8 mouse cellular contexts compared by ENCODE assay signal in the genomic region with DNA sequence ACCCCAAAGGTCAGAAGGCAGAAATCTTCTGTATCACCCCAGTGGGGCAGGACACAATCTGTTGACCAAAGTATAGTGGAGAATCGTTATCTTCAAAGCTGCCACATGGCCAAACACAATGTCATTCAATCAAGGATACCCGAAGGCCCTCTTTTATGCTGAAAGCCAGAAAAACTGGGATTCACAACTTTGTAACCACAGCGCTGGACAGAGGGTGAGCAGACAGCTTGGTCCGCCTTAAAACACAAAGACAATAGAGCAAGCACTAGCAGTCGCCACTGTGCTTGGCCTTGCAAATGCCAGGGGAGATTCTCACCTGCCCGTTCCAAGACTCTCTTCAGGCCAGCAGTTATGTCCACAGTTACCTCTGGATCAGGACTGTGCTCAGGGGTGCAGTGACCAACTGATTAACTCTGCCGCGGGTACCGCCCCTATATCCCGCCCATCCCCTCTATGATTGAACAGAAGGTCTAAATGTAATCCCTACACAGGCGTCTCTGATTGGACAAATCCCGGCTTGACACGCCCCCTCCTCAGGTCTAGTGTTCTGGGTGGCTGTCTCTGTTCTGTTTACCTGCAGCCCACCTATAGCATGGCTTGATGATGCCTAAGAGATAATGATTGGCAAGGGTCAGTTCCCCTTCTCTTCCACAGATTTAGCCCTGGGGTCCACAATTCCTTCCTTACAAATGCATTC. TPM values are rescaled to one million over a fixed set of nuclear protein-coding genes. Genes with fewer than 3 reads are reported as not detected.
DNase-seq lines count a peak whose midpoint lies in the region; ATAC-seq lines count a peak whose summit lies in the region.
"Not testable (repeated sequence)": the region's sequence is repeated elsewhere in the genome, so short reads cannot be mapped to it uniquely, and the experiment has no call there.

No protein-coding gene starts in this region.

- not testable (repeated sequence) for H3K36me3 ChIP-seq in embryonic facial prominence, embryonic 15.5 days; heart, embryonic 14.5 days (ENCODE audit: control insufficient read depth, insufficient read depth, low read length); kidney, embryonic 15.5 days

- H3K4me1 ChIP-seq in embryonic facial prominence, embryonic 15.5 days; heart, embryonic 14.5 days (ENCODE audit: control insufficient read depth in 2 of 2, insufficient read depth in 2 of 2, low read length in 2 of 2); kidney, embryonic 15.5 days: not testable (repeated sequence)

- peak; percentile 60 for DNase-seq in brain, embryonic 18.5 days (ENCODE audit: low read depth, low spot score)
- peak; percentile 66 to 75 for DNase-seq in left cerebral cortex, postnatal 36 days (ENCODE audit: low spot score in 2 of 2)
- DNase-seq in lung, postnatal 36 days = peak; percentile 88
- DNase-seq in retina, adult 2 months (ENCODE audit: low read depth, low spot score) = peak; percentile 61
- peak; percentile 19 for DNase-seq in urinary bladder, postnatal 25 days (ENCODE audit: low spot score)

- H3K9me3 ChIP-seq in embryonic facial prominence, embryonic 15.5 days (replicated peaks); heart, embryonic 14.5 days (ENCODE audit: control insufficient read depth, low read length); kidney, embryonic 15.5 days (replicated peaks): not testable (repeated sequence)

- not testable (repeated sequence) for H3K27me3 ChIP-seq in embryonic facial prominence, embryonic 15.5 days; heart, embryonic 14.5 days (ENCODE audit: control insufficient read depth, insufficient read depth, low read length); kidney, embryonic 15.5 days

- intact Hi-C loops in left cerebral cortex, postnatal 36 days (cut with DNase I) = not testable (repeated sequence)

- ATAC-seq in embryonic facial prominence, embryonic 15.5 days (ENCODE audit: insufficient number of reproducible peaks, low FRiP score, low TSS enrichment, low read depth) = peak; percentile 91
- ATAC-seq in heart, embryonic 14.5 days (ENCODE audit: insufficient number of reproducible peaks, insufficient read depth, low FRiP score, low read depth) = 0 out of 2 replicates have a peak, but pooled peaks have one; percentile 31
- peak; percentile 99 for ATAC-seq in kidney, embryonic 15.5 days (replicated peaks; ENCODE audit: low FRiP score)

- H3K4me2 ChIP-seq in embryonic facial prominence, embryonic 15.5 days (replicated peaks) = peak overlapping the region; percentile 45
- peak overlapping the region; percentile 52 for H3K4me2 ChIP-seq in heart, embryonic 14.5 days (ENCODE audit: low read length)
- peak overlapping the region; percentile 53 for H3K4me2 ChIP-seq in kidney, embryonic 15.5 days

- 26% methylated on average over 13 of the region's 13 CpGs for WGBS in embryonic facial prominence, embryonic 15.5 days
- WGBS in heart, embryonic 14.5 days = 25% methylated on average over 13 of the region's 13 CpGs
- 17% methylated on average over 13 of the region's 13 CpGs for WGBS in kidney, embryonic 15.5 days

- peak overlapping the region; percentile 37 for H3K4me3 ChIP-seq in embryonic facial prominence, embryonic 15.5 days (replicated peaks)
- H3K4me3 ChIP-seq in heart, embryonic 14.5 days (ENCODE audit: control insufficient read depth in 1 of 2, insufficient read depth in 1 of 2, low read depth in 1 of 2, low read length in 2 of 2) = peak overlapping the region; percentile 21 to 38; a peak in 3 of 4 replicates
- peak overlapping the region; percentile 35 for H3K4me3 ChIP-seq in kidney, embryonic 15.5 days (replicated peaks)

- not testable (repeated sequence) for H3K9ac ChIP-seq in embryonic facial prominence, embryonic 15.5 days; heart, embryonic 14.5 days (ENCODE audit: low read length); kidney, embryonic 15.5 days

- H3K27ac ChIP-seq in embryonic facial prominence, embryonic 15.5 days (replicated peaks); heart, embryonic 14.5 days (replicated peaks in 1 of 2; ENCODE audit: control insufficient read depth in 1 of 2, insufficient read depth in 1 of 2, low read depth in 2 of 2, low read length in 2 of 2); kidney, embryonic 15.5 days: not testable (repeated sequence)

RNA-seq across cellular contexts. Expression of a gene that starts 17.6 kb away (rescaled TPM):
- 45.0 and 55.7 TPM in 2 replicates for polyA plus RNA-seq in embryonic facial prominence, embryonic 15.5 days (2015; fragmentation: Nextera tagmentation; extraction: Ambion mirVana)
- polyA plus RNA-seq in heart, embryonic 14.5 days (2014; fragmentation: Nextera tagmentation; extraction: Ambion mirVana) = 15.0 and 21.0 TPM in 2 replicates
- 37.5 and 45.9 TPM in 2 replicates for polyA plus RNA-seq in kidney, embryonic 15.5 days (2015; fragmentation: Nextera tagmentation; extraction: Ambion mirVana)
- total RNA-seq in left cerebral cortex, postnatal 36 days (2021) = 10 to 100 TPM in 1 of 2 experiments, 1 to 10 TPM in 1; 7.2 to 23.5 TPM

RNA-seq across cellular contexts. Expression of a gene that starts 18.9 kb away (rescaled TPM):
- polyA plus RNA-seq in embryonic facial prominence, embryonic 15.5 days (2015; fragmentation: Nextera tagmentation; extraction: Ambion mirVana) = 3.7 and 3.9 TPM in 2 replicates
- 0.71 and 2.2 TPM in 2 replicates for polyA plus RNA-seq in heart, embryonic 14.5 days (2014; fragmentation: Nextera tagmentation; extraction: Ambion mirVana)
- polyA plus RNA-seq in kidney, embryonic 15.5 days (2015; fragmentation: Nextera tagmentation; extraction: Ambion mirVana) = 1.8 and 2.4 TPM in 2 replicates
- total RNA-seq in left cerebral cortex, postnatal 36 days (2021) = 1 to 10 TPM; 2.2 to 4.6 TPM

RNA-seq across cellular contexts. Expression of a gene that starts 18.9 kb away (rescaled TPM):
- 28.7 and 33.6 TPM in 2 replicates for polyA plus RNA-seq in embryonic facial prominence, embryonic 15.5 days (2015; fragmentation: Nextera tagmentation; extraction: Ambion mirVana)
- polyA plus RNA-seq in heart, embryonic 14.5 days (2014; fragmentation: Nextera tagmentation; extraction: Ambion mirVana) = 13.7 and 16.2 TPM in 2 replicates
- polyA plus RNA-seq in kidney, embryonic 15.5 days (2015; fragmentation: Nextera tagmentation; extraction: Ambion mirVana) = 23.3 and 27.1 TPM in 2 replicates
- total RNA-seq in left cerebral cortex, postnatal 36 days (2021) = 1 to 10 TPM; 1.5 to 4.5 TPM

RNA-seq across cellular contexts. Expression of a gene that starts 30.6 kb away (rescaled TPM):
- not detected in 2 replicates for polyA plus RNA-seq in embryonic facial prominence, embryonic 15.5 days (2015; fragmentation: Nextera tagmentation; extraction: Ambion mirVana)
- polyA plus RNA-seq in heart, embryonic 14.5 days (2014; fragmentation: Nextera tagmentation; extraction: Ambion mirVana) = not detected in 2 replicates
- polyA plus RNA-seq in kidney, embryonic 15.5 days (2015; fragmentation: Nextera tagmentation; extraction: Ambion mirVana) = not detected in 2 replicates
- total RNA-seq in left cerebral cortex, postnatal 36 days (2021) = not detected

RNA-seq across cellular contexts. Expression of a gene that starts 35.2 kb away (rescaled TPM):
- 15.0 and 18.9 TPM in 2 replicates for polyA plus RNA-seq in embryonic facial prominence, embryonic 15.5 days (2015; fragmentation: Nextera tagmentation; extraction: Ambion mirVana)
- 1.5 and 1.8 TPM in 2 replicates for polyA plus RNA-seq in heart, embryonic 14.5 days (2014; fragmentation: Nextera tagmentation; extraction: Ambion mirVana)
- polyA plus RNA-seq in kidney, embryonic 15.5 days (2015; fragmentation: Nextera tagmentation; extraction: Ambion mirVana) = 23.4 and 27.9 TPM in 2 replicates
- total RNA-seq in left cerebral cortex, postnatal 36 days (2021) = 100 to 1,000 TPM; 248 to 256 TPM

Comparison
In these comparisons a context has a peak if more than half of its experiments do, and no peak if none do; other contexts are left out.
1. DNase-seq: peak in every context shown above with its lines; median percentile 88 in lung, postnatal 36 days; 70 in left cerebral cortex, postnatal 36 days; 61 in retina, adult 2 months; 60 in brain, embryonic 18.5 days; 19 in urinary bladder, postnatal 25 days.
2. ATAC-seq: peak in every context shown above with its lines; median percentile 99 in kidney, embryonic 15.5 days; 91 in embryonic facial prominence, embryonic 15.5 days; 31 in heart, embryonic 14.5 days.